Comparison of ENCODE assay signal across 12 mouse cellular contexts in genomic region chr11:88782531-88782930, GRCm38 (mm10).
"Had no signal": no experiment of that assay in that cellular context is flagged by ENCODE, and none has a peak within 500 bp of the region (broad histone marks: within the 10 kb centered on the region; RNA-seq: fewer than 3 reads in every experiment).

No protein-coding gene starts in this region.

- DNase-seq: left cerebral cortex, postnatal 4 days; liver; liver, embryonic 13.5 days; liver, postnatal 0 days; lung, adult 18-20 months; lung, adult 2 months; lung, embryonic 14.5 days; lung, postnatal 10 days; lung, postnatal 14 days; lung, postnatal 36 days; lung, postnatal 4 days; midbrain, embryonic 14.5 days had no signal
